ENCODE assay signal across 21 mouse cellular contexts in the genomic region with DNA sequence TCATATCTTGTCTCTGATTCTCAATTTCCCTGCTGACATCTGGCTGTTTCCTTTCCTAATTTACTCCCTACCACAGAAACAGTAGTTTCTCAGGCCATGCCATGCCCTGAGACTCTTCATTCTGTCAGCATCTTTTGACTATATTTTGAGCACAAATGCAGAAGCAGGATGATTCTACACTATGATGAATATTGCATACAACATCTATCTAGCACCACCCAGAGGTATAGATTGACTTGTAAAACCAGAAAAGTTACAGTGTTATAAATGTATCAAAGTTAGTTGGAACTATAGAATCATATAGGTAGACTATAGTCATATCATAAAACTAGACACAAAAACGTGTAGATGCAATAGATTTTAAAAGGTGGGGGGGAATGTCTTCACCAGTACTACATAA.
A peak's percentile ranks its signal among the peaks of the same experiment; 100 is the strongest.
DNase-seq lines count a peak whose midpoint lies in the region; ATAC-seq and TF ChIP-seq lines count a peak whose summit lies in the region.
"Had no signal": no experiment of that assay in that cellular context is flagged by ENCODE, and none has a peak within 500 bp of the region (broad histone marks: within the 10 kb centered on the region; RNA-seq: fewer than 3 reads in every experiment).

No protein-coding gene starts in this region.

- no peak for DNase-seq in forebrain, embryonic 10.5 days (ENCODE audit: extremely low spot score, low spot score)
- DNase-seq in midbrain, postnatal 0 days (ENCODE audit: low spot score) = peak; percentile 36
- no peak for DNase-seq in cerebellum, adult 9-11 months
- DNase-seq: adrenal gland, postnatal 25 days; B cell, adult 2 months; cerebellum, adult 18-20 months; cerebellum, postnatal 36 days; gastrocnemius, postnatal 25 days; kidney, adult 11 months; lung, adult 18-20 months; lung, postnatal 36 days; thymus, postnatal 25 days had no signal

- no peak overlapping the region for H3K4me2 ChIP-seq in forebrain, embryonic 16.5 days (ENCODE audit: low read length)
- no peak overlapping the region for H3K4me2 ChIP-seq in intestine, postnatal 0 days (replicated peaks; ENCODE audit: low read depth)
- no peak overlapping the region for H3K4me2 ChIP-seq in intestine, embryonic 16.5 days (ENCODE audit: low read depth, low read length)
- no peak overlapping the region for H3K4me2 ChIP-seq in midbrain, embryonic 15.5 days
- no peak overlapping the region for H3K4me2 ChIP-seq in midbrain, embryonic 13.5 days (replicated peaks)
- no peak overlapping the region for H3K4me2 ChIP-seq in midbrain, postnatal 0 days (ENCODE audit: low read depth, low read length, poor library complexity, severe bottlenecking)
- H3K4me2 ChIP-seq: liver, embryonic 11.5 days; neural tube, embryonic 15.5 days had no signal

- H3K36me3 ChIP-seq in forebrain, embryonic 16.5 days (ENCODE audit: control insufficient read depth, insufficient read depth) = no peaks in the 10 kb centered on the region
- H3K36me3 ChIP-seq in forebrain, embryonic 10.5 days (replicated peaks) = no peaks in the 10 kb centered on the region
- H3K36me3 ChIP-seq in intestine, postnatal 0 days (ENCODE audit: control insufficient read depth, insufficient read depth) = no peaks in the 10 kb centered on the region
- no peaks in the 10 kb centered on the region for H3K36me3 ChIP-seq in intestine, embryonic 16.5 days (ENCODE audit: control insufficient read depth, insufficient read depth, low read length)
- H3K36me3 ChIP-seq in midbrain, embryonic 15.5 days (replicated peaks) = no peaks in the 10 kb centered on the region
- H3K36me3 ChIP-seq in midbrain, embryonic 13.5 days = no peaks in the 10 kb centered on the region
- no peaks in the 10 kb centered on the region for H3K36me3 ChIP-seq in midbrain, postnatal 0 days (ENCODE audit: insufficient read depth, low read length)
- H3K36me3 ChIP-seq: heart, embryonic 10.5 days; hindbrain, embryonic 10.5 days; neural tube, embryonic 15.5 days had no signal

- H3K27ac ChIP-seq in forebrain, embryonic 16.5 days (ENCODE audit: low read length) = no peak overlapping the region
- no peak overlapping the region for H3K27ac ChIP-seq in forebrain, embryonic 10.5 days
- no peak overlapping the region for H3K27ac ChIP-seq in intestine, postnatal 0 days (ENCODE audit: low read depth, low read length)
- H3K27ac ChIP-seq in intestine, embryonic 16.5 days (ENCODE audit: low read length) = no peak overlapping the region
- H3K27ac ChIP-seq in midbrain, embryonic 15.5 days = no peak overlapping the region
- no peak overlapping the region for H3K27ac ChIP-seq in midbrain, embryonic 13.5 days
- no peak overlapping the region for H3K27ac ChIP-seq in midbrain, postnatal 0 days (ENCODE audit: low read depth, low read length)
- H3K27ac ChIP-seq: heart, embryonic 10.5 days; hindbrain, embryonic 10.5 days; neural tube, embryonic 15.5 days had no signal

- H3K9ac ChIP-seq in forebrain, embryonic 16.5 days (replicated peaks; ENCODE audit: low read depth, low read length) = no peak overlapping the region
- H3K9ac ChIP-seq in intestine, postnatal 0 days (ENCODE audit: low read depth, low read length) = no peak overlapping the region
- no peak overlapping the region for H3K9ac ChIP-seq in intestine, embryonic 16.5 days (ENCODE audit: low read depth, low read length)
- no peak overlapping the region for H3K9ac ChIP-seq in midbrain, embryonic 15.5 days
- no peak overlapping the region for H3K9ac ChIP-seq in midbrain, embryonic 13.5 days (replicated peaks)
- H3K9ac ChIP-seq in midbrain, postnatal 0 days (replicated peaks; ENCODE audit: low read length, poor library complexity, severe bottlenecking) = no peak overlapping the region
- H3K9ac ChIP-seq: neural tube, embryonic 15.5 days had no signal

- TF ChIP-seq CTCF in intestine, postnatal 0 days (IDR thresholded peaks at IDR 0.05; ENCODE audit: low read depth) = 0 out of 2 replicates have a peak, but pooled peaks have one; percentile 22
- TF ChIP-seq CTCF in midbrain, postnatal 0 days (IDR thresholded peaks at IDR 0.05) = peak; percentile 72

- H3K9me3 ChIP-seq in forebrain, embryonic 16.5 days (ENCODE audit: control insufficient read depth, low read length) = no peaks in the 10 kb centered on the region
- no peaks in the 10 kb centered on the region for H3K9me3 ChIP-seq in forebrain, embryonic 10.5 days
- no peaks in the 10 kb centered on the region for H3K9me3 ChIP-seq in intestine, postnatal 0 days (ENCODE audit: control insufficient read depth)
- H3K9me3 ChIP-seq in intestine, embryonic 16.5 days (ENCODE audit: control insufficient read depth, low read length) = no peaks in the 10 kb centered on the region
- no peaks in the 10 kb centered on the region for H3K9me3 ChIP-seq in midbrain, embryonic 15.5 days
- H3K9me3 ChIP-seq in midbrain, embryonic 13.5 days = no peaks in the 10 kb centered on the region
- no peaks in the 10 kb centered on the region for H3K9me3 ChIP-seq in midbrain, postnatal 0 days (ENCODE audit: low read length)
- H3K9me3 ChIP-seq: heart, embryonic 10.5 days; hindbrain, embryonic 10.5 days; neural tube, embryonic 15.5 days had no signal

- H3K4me1 ChIP-seq in forebrain, embryonic 16.5 days (replicated peaks; ENCODE audit: control insufficient read depth, insufficient read depth, low read length) = no peaks in the 10 kb centered on the region
- peaks cover 4% of the 10 kb centered on the region; the same call in 1 of the 2 replicates for H3K4me1 ChIP-seq in forebrain, embryonic 10.5 days
- H3K4me1 ChIP-seq in intestine, postnatal 0 days (replicated peaks; ENCODE audit: control insufficient read depth, insufficient read depth, low read length) = no peaks in the 10 kb centered on the region
- no peaks in the 10 kb centered on the region for H3K4me1 ChIP-seq in intestine, embryonic 16.5 days (ENCODE audit: control insufficient read depth, insufficient read depth, low read length)
- peaks cover 2% of the 10 kb centered on the region; the same call in 1 of the 2 replicates for H3K4me1 ChIP-seq in midbrain, embryonic 15.5 days
- H3K4me1 ChIP-seq in midbrain, embryonic 13.5 days (replicated peaks) = peaks cover 7% of the 10 kb centered on the region
- no peaks in the 10 kb centered on the region for H3K4me1 ChIP-seq in midbrain, postnatal 0 days (ENCODE audit: insufficient read depth, low read length)
- H3K4me1 ChIP-seq: heart, embryonic 10.5 days; hindbrain, embryonic 10.5 days; neural tube, embryonic 15.5 days had no signal

- ATAC-seq in forebrain, embryonic 16.5 days = 0 out of 2 replicates have a peak, but pooled peaks have one; percentile 62
- no peak for ATAC-seq in intestine, postnatal 0 days
- ATAC-seq in intestine, embryonic 16.5 days = no peak
- 0 out of 2 replicates have a peak, but pooled peaks have one; percentile 39 for ATAC-seq in midbrain, embryonic 15.5 days (replicated peaks)
- no peak for ATAC-seq in midbrain, embryonic 13.5 days
- ATAC-seq in midbrain, postnatal 0 days (ENCODE audit: low FRiP score) = no peak

- WGBS in forebrain, embryonic 16.5 days = 70% methylated on average over 1 of the region's 1 CpGs
- 74% methylated on average over 1 of the region's 1 CpGs for WGBS in forebrain, embryonic 10.5 days
- 58% methylated on average over 1 of the region's 1 CpGs for WGBS in intestine, postnatal 0 days
- WGBS in intestine, embryonic 16.5 days = 60% methylated on average over 1 of the region's 1 CpGs
- WGBS in midbrain, embryonic 15.5 days = 65% methylated on average over 1 of the region's 1 CpGs
- WGBS in midbrain, embryonic 13.5 days = 81% methylated on average over 1 of the region's 1 CpGs
- WGBS in midbrain, postnatal 0 days = 74% methylated on average over 1 of the region's 1 CpGs

- no peak overlapping the region for H3K4me3 ChIP-seq in forebrain, embryonic 16.5 days (replicated peaks; ENCODE audit: low read length)
- no peak overlapping the region for H3K4me3 ChIP-seq in forebrain, embryonic 10.5 days
- no peak overlapping the region for H3K4me3 ChIP-seq in intestine, postnatal 0 days (ENCODE audit: low read depth, low read length)
- no peak overlapping the region for H3K4me3 ChIP-seq in intestine, embryonic 16.5 days (ENCODE audit: low read length)
- H3K4me3 ChIP-seq in midbrain, embryonic 15.5 days = no peak overlapping the region
- H3K4me3 ChIP-seq in midbrain, embryonic 13.5 days (replicated peaks) = no peak overlapping the region
- H3K4me3 ChIP-seq in midbrain, postnatal 0 days (ENCODE audit: low read depth, low read length) = no peak overlapping the region
- H3K4me3 ChIP-seq: heart, embryonic 10.5 days; hindbrain, embryonic 10.5 days; neural tube, embryonic 15.5 days had no signal

- no peaks in the 10 kb centered on the region for H3K27me3 ChIP-seq in forebrain, embryonic 16.5 days (replicated peaks; ENCODE audit: control insufficient read depth, insufficient read depth, low read length)
- no peaks in the 10 kb centered on the region for H3K27me3 ChIP-seq in forebrain, embryonic 10.5 days (ENCODE audit: poor library complexity, severe bottlenecking)
- H3K27me3 ChIP-seq in intestine, postnatal 0 days (replicated peaks; ENCODE audit: control insufficient read depth, insufficient read depth, low read length) = no peaks in the 10 kb centered on the region
- no peaks in the 10 kb centered on the region for H3K27me3 ChIP-seq in intestine, embryonic 16.5 days (replicated peaks; ENCODE audit: control insufficient read depth, insufficient read depth, low read length)
- no peaks in the 10 kb centered on the region for H3K27me3 ChIP-seq in midbrain, embryonic 15.5 days (replicated peaks)
- no peaks in the 10 kb centered on the region for H3K27me3 ChIP-seq in midbrain, embryonic 13.5 days
- no peaks in the 10 kb centered on the region for H3K27me3 ChIP-seq in midbrain, postnatal 0 days (ENCODE audit: insufficient read depth, low read length)
- H3K27me3 ChIP-seq: neural tube, embryonic 15.5 days had no signal

Comparison
In these comparisons a context has a peak if more than half of its experiments do, and no peak if none do; other contexts are left out.
1. ATAC-seq: peak in forebrain, embryonic 16.5 days (single experiment) and midbrain, embryonic 15.5 days (single experiment); none in intestine, postnatal 0 days (single experiment), intestine, embryonic 16.5 days (single experiment), midbrain, embryonic 13.5 days (single experiment) and midbrain, postnatal 0 days (single experiment).